Mouse (Mus musculus) telencephalon, adult 2 months (tissue): ENCODE data around the gene Dnajc3.

Experiments
- DNase-seq: peaks from one replicate; pipeline ENCODE4 v3.0.0-alpha.2; 2011; ENCODE audit warnings: low read depth, low spot score

Dnajc3 gene

GRCm38 (mm10) chr14:118937533-118938492, at the start of gene Dnajc3:
TSS of gene Dnajc3 (plus strand) at chr14:118937976.
- DNase-seq, result peak; percentile 96

- peak; percentile 94 for DNase-seq
These were observed 47.7 kb upstream of the Dnajc3 start for GRCm38 (mm10) chr14:118890101-118890500.

- DNase-seq, result no peak
These were observed 42.5 kb upstream of the Dnajc3 start for GRCm38 (mm10) chr14:118895228-118895627.

GRCm38 (mm10) chr14:118895655-118896054, 42.1 kb upstream of the Dnajc3 start:
- no peak for DNase-seq

GRCm38 (mm10) chr14:118899940-118900339, 37.8 kb upstream of the Dnajc3 start:
- no peak for DNase-seq

GRCm38 (mm10) chr14:118900911-118901310, 36.9 kb upstream of the Dnajc3 start:
- no peak for DNase-seq

GRCm38 (mm10) chr14:118903397-118903796, 34.4 kb upstream of the Dnajc3 start:
- DNase-seq, result peak; percentile 72

- no peak for DNase-seq
These were observed 33.8 kb upstream of the Dnajc3 start for GRCm38 (mm10) chr14:118903867-118904562.

- DNase-seq, result no peak
These were observed 30.2 kb upstream of the Dnajc3 start for GRCm38 (mm10) chr14:118907592-118907991.

- DNase-seq, result no peak
These were observed 27.9 kb upstream of the Dnajc3 start for GRCm38 (mm10) chr14:118909872-118910271.

GRCm38 (mm10) chr14:118910332-118911222, 27.2 kb upstream of the Dnajc3 start:
- no peak for DNase-seq

- DNase-seq, result no peak
These were observed 26.3 kb upstream of the Dnajc3 start for GRCm38 (mm10) chr14:118911521-118911920.

- no peak for DNase-seq
These were observed 24.1 kb upstream of the Dnajc3 start for GRCm38 (mm10) chr14:118913651-118914050.

GRCm38 (mm10) chr14:118919025-118919424, 18.8 kb upstream of the Dnajc3 start:
- no peak for DNase-seq

- DNase-seq, result no peak
These were observed 17.1 kb upstream of the Dnajc3 start for GRCm38 (mm10) chr14:118920654-118921053.

- no peak for DNase-seq
These were observed 15.5 kb upstream of the Dnajc3 start for GRCm38 (mm10) chr14:118922251-118922650.

GRCm38 (mm10) chr14:118922667-118923184, 15.1 kb upstream of the Dnajc3 start:
- no peak for DNase-seq

GRCm38 (mm10) chr14:118924673-118925615, 12.8 kb upstream of the Dnajc3 start, which contains the start of gene Dzip1:
TSS of gene Dzip1 (minus strand) at chr14:118925460.
- peak; percentile 91 for DNase-seq

GRCm38 (mm10) chr14:118928565-118928964, 9.2 kb upstream of the Dnajc3 start:
- no peak for DNase-seq

GRCm38 (mm10) chr14:118929779-118930178, 8.0 kb upstream of the Dnajc3 start:
- no peak for DNase-seq
